Mouse (Mus musculus) left cerebral cortex, postnatal 14 days (tissue): ENCODE data around the gene Ston2. TPM values are rescaled to one million over a fixed set of nuclear protein-coding genes. Genes with fewer than 3 reads are reported as not detected.

Experiments
- DNase-seq, 2 experiments: peaks; one replicate each; pipeline ENCODE4 v3.0.0; 2021 to 2022; ENCODE audit warnings: low spot score in 2 of 2, mixed read lengths in 1 of 2
- intact Hi-C: fragments of 180-260 bp; cut with DNase I; formaldehyde crosslinking; loops from one replicate; pipeline ENCODE4 v1.15.1; 2025
- total RNA-seq, 2 experiments: library from RNA; stranded (reverse); gene quantifications; 2 replicates each; pipeline ENCODE4 v1.2.3; 2021

Gene Ston2
- total RNA-seq, 2 experiments from 2014 or later: 16.7 to 17.6 TPM

- intact Hi-C loops: no loop called here
- peak; percentile 43 to 89 for DNase-seq
Measured at GRCm38 (mm10) chr12:91679320-91680064, 108.7 kb downstream of the Ston2 start.

- intact Hi-C loops: no loop called here
- DNase-seq: no peak
Measured at GRCm38 (mm10) chr12:91675937-91676336, 112.2 kb downstream of the Ston2 start.

GRCm38 (mm10) chr12:91673141-91673540, 115.0 kb downstream of the Ston2 start:
- intact Hi-C loops: no loop called here
- peak in 1 of 2 experiments; percentile 30 for DNase-seq

GRCm38 (mm10) chr12:91672528-91672927, 115.7 kb downstream of the Ston2 start:
- peak; percentile 25 to 55 for DNase-seq
- intact Hi-C loops: no loop called here

GRCm38 (mm10) chr12:91668529-91669245, 119.5 kb downstream of the Ston2 start:
- DNase-seq: no peak
- intact Hi-C loops: no loop called here

GRCm38 (mm10) chr12:91667741-91668140, 120.4 kb downstream of the Ston2 start:
- intact Hi-C loops: no loop called here
- DNase-seq: no peak

- no peak for DNase-seq
- intact Hi-C loops: no loop called here
Measured at GRCm38 (mm10) chr12:91666607-91667006, 121.6 kb downstream of the Ston2 start.

- DNase-seq: no peak
- intact Hi-C loops: no loop called here
Measured at GRCm38 (mm10) chr12:91665431-91665830, 122.8 kb downstream of the Ston2 start.

GRCm38 (mm10) chr12:91663260-91663659, 124.9 kb downstream of the Ston2 start:
- intact Hi-C loops: no loop called here
- DNase-seq: no peak

- DNase-seq: no peak
- intact Hi-C loops: no loop called here
Measured at GRCm38 (mm10) chr12:91662844-91663243, 125.3 kb downstream of the Ston2 start.

- intact Hi-C loops: no loop called here
- DNase-seq: no peak
Measured at GRCm38 (mm10) chr12:91660640-91661417, 127.4 kb downstream of the Ston2 start.

- DNase-seq: peak; percentile 66 to 83
- intact Hi-C loops: no loop called here
Measured at GRCm38 (mm10) chr12:91654399-91655122, 133.6 kb downstream of the Ston2 start.

- DNase-seq: no peak
- intact Hi-C loops: no loop called here
Measured at GRCm38 (mm10) chr12:91648426-91648825, 139.8 kb downstream of the Ston2 start.

- intact Hi-C loops: no loop called here
Measured at GRCm38 (mm10) chr12:91645361-91646123, 142.6 kb downstream of the Ston2 start.

GRCm38 (mm10) chr12:91643221-91643620, 145.0 kb downstream of the Ston2 start:
- DNase-seq: no peak
- intact Hi-C loops: no loop called here

More at GRCm38 (mm10) chr12:91645361-91646123, 142.6 kb downstream of the Ston2 start:
- no peak for DNase-seq

GRCm38 (mm10) chr12:91642426-91643093, 145.6 kb downstream of the Ston2 start:
- intact Hi-C loops: no loop called here
- no peak for DNase-seq

- DNase-seq: peak; percentile 20 to 30
- intact Hi-C loops: loop anchor here (2.0 kb wide), 1 partner anchor 147 kb away; the partner anchor contains the start of gene Ston2
Measured at GRCm38 (mm10) chr12:91641631-91642141, 146.5 kb downstream of the Ston2 start.

- DNase-seq: no peak
- intact Hi-C loops: loop anchor here (2.0 kb wide), 1 partner anchor 148 kb away; the partner anchor contains the start of gene Ston2
Measured at GRCm38 (mm10) chr12:91641133-91641532, 147.1 kb downstream of the Ston2 start.
